Mouse (Mus musculus) liver, embryonic 15.5 days (tissue): ENCODE measurements around the gene Cnih3. TPM values are rescaled to one million over a fixed set of nuclear protein-coding genes. Genes with fewer than 3 reads are reported as not detected.

Experiments used
- ATAC-seq: fragments of 200-750 bp; cut with Nextera tagmentation; 2 replicates; pipeline ENCODE4 v1.8.0; 2017; ENCODE audit warnings: moderate number of reproducible peaks, mild to moderate bottlenecking, moderate library complexity; ENCODE audit not compliant: insufficient read depth
- H3K27ac ChIP-seq: fragments of 300-500 bp; sonication (generic); replicated peaks from 2 replicates; pipeline ENCODE4 v1.5.1; 2015; ENCODE audit warnings: mild to moderate bottlenecking, inconsistent platforms
- H3K27me3 ChIP-seq: fragments of 300-500 bp; sonication (generic); 2 replicates; pipeline ENCODE4 v1.6.1; 2015; ENCODE audit warnings: mild to moderate bottlenecking, inconsistent platforms
- H3K36me3 ChIP-seq: fragments of 300-500 bp; sonication (generic); replicated peaks from 2 replicates; pipeline ENCODE4 v1.6.1; 2015; ENCODE audit warnings: moderate library complexity, mild to moderate bottlenecking, inconsistent platforms
- H3K4me1 ChIP-seq: fragments of 300-500 bp; sonication (generic); replicated peaks from 2 replicates; pipeline ENCODE4 v1.6.1; 2015; ENCODE audit warnings: inconsistent platforms
- H3K4me2 ChIP-seq: fragments of 300-500 bp; sonication (generic); 2 replicates; pipeline ENCODE4 v1.6.1; 2015; ENCODE audit warnings: moderate library complexity, mild to moderate bottlenecking, inconsistent platforms
- H3K4me3 ChIP-seq: fragments of 300-500 bp; sonication (generic); replicated peaks from 2 replicates; pipeline ENCODE4 v1.5.1; 2015; ENCODE audit warnings: mild to moderate bottlenecking, inconsistent platforms
- H3K9ac ChIP-seq: fragments of 300-500 bp; sonication (generic); 2 replicates; pipeline ENCODE4 v1.6.1; 2015; ENCODE audit warnings: moderate library complexity, mild to moderate bottlenecking, inconsistent platforms
- H3K9me3 ChIP-seq: fragments of 300-500 bp; sonication (generic); replicated peaks from 2 replicates; pipeline ENCODE4 v1.6.1; 2016; ENCODE audit warnings: inconsistent platforms
- WGBS: fragments of 180-500 bp; shearing (Covaris S2); methylation state at CpG from one replicate; pipeline ENCODE4 v1.1.7; 2015; ENCODE audit warnings: mixed read lengths; ENCODE audit not compliant: insufficient replicate concordance; 5-methylcytosine and 5-hydroxymethylcytosine counted together
- polyA plus RNA-seq: library from polyadenylated mRNA; unstranded; fragments of >200 nt; fragmentation: Nextera tagmentation; extraction: Ambion mirVana; gene quantifications from 2 replicates; pipeline ENCODE4 v1.2.1, GENCODE M21; 2015

Gene Cnih3
- polyA plus RNA-seq, 1 experiment from 2014 or later: 0.03 TPM

GRCm38 (mm10) chr1:181424922-181425321 is 72.5 kb downstream of the Cnih3 start:
- Histone ChIP-seq H3K4me3 (no peak overlapping the region), H3K4me1 (no peaks in the 10 kb centered on the region), H3K36me3 (no peaks in the 10 kb centered on the region), H3K27ac (no peak overlapping the region), H3K4me2 (no peak overlapping the region), H3K27me3 (no peaks in the 10 kb centered on the region), H3K9ac (no peak overlapping the region), H3K9me3 (no peaks in the 10 kb centered on the region)
- WGBS: 63% methylated on average over 3 of the region's 3 CpGs
- no peak for ATAC-seq

DNA sequence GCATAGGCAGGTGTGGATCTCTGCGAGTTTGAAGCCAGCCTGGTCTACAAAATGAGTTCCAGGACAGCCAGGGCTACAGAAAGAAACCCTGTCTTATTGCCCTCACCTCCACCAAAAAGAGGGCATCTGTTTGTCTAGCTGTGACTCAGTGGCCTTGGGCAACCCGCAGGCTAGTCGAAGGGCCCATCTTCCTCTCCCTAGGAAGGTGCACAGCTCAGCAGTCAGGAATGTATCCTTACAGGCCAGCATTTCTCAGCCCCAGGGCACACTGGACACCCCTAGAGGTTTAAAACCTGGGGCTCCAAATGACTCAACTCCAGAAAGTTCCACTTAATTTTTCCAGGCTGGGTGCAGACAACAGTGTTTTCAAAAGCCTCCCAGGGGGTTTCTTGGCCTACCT is 73.0 kb downstream of the Cnih3 start:
- Histone ChIP-seq H3K4me1 (no peaks in the 10 kb centered on the region), H3K4me3 (no peak overlapping the region), H3K9me3 (no peaks in the 10 kb centered on the region), H3K4me2 (no peak overlapping the region), H3K27me3 (no peaks in the 10 kb centered on the region), H3K9ac (no peak overlapping the region), H3K36me3 (no peaks in the 10 kb centered on the region), H3K27ac (no peak overlapping the region)
- ATAC-seq: no peak
- WGBS: 56% methylated on average over 3 of the region's 3 CpGs

DNA sequence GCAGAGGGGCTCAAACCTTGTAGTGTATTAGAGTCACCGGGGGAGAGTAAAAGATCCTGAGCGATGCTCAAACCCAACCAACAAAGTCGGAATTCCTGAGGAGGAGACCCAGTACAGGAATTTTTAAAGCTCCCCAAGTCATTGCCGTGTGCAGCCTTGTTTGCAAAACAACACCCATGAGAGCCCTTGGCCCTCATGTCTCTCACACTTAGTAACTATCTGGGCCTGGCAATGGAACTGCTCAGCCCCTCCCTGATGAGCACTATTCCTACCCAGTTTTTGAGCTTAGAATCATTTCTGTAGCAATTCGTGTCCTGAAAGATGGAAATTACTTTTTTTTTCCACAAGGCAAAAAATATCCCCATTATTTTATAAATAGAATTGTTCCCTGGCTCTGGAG is 74.0 kb downstream of the Cnih3 start:
- Histone ChIP-seq H3K4me3 (no peak overlapping the region), H3K36me3 (no peaks in the 10 kb centered on the region), H3K9ac (no peak overlapping the region), H3K4me1 (no peaks in the 10 kb centered on the region), H3K9me3 (no peaks in the 10 kb centered on the region), H3K27ac (no peak overlapping the region), H3K27me3 (no peaks in the 10 kb centered on the region), H3K4me2 (no peak overlapping the region)
- WGBS: 63% methylated on average over 5 of the region's 5 CpGs
- ATAC-seq: no peak

DNA sequence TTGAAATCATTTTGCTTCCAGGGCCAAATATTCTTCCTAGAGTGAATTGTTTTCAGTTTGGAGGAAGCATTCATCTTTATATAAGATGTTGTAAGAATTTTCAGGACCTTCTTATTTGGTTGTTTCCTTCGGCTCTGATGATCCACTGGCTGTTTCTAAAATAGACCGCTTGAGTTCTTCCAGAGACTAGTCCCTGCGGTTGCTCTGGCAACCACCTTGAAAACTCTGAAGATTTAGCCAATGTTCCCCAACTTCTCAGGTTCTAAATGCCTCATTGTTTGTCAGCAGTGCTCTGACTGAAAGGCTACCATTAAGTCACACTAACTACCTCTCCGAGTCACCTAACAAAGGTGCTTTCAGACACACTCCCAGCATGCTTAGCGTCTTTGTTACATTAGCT is 80.8 kb downstream of the Cnih3 start:
- no peaks in the 10 kb centered on the region for H3K36me3 ChIP-seq
- no peaks in the 10 kb centered on the region for H3K9me3 ChIP-seq
- H3K9ac ChIP-seq: no peak overlapping the region
- H3K27me3 ChIP-seq: no peaks in the 10 kb centered on the region
- 71% methylated on average over 5 of the region's 5 CpGs for WGBS
- no peak overlapping the region for H3K4me2 ChIP-seq
- H3K4me1 ChIP-seq: no peaks in the 10 kb centered on the region
- ATAC-seq: no peak
- no peak overlapping the region for H3K27ac ChIP-seq
- no peak overlapping the region for H3K4me3 ChIP-seq

GRCm38 (mm10) chr1:181435414-181435813 is 83.0 kb downstream of the Cnih3 start:
- H3K4me2 ChIP-seq: no peak overlapping the region
- no peak overlapping the region for H3K27ac ChIP-seq
- no peaks in the 10 kb centered on the region for H3K36me3 ChIP-seq
- H3K4me1 ChIP-seq: no peaks in the 10 kb centered on the region
- H3K27me3 ChIP-seq: no peaks in the 10 kb centered on the region
- H3K9ac ChIP-seq: no peak overlapping the region
- H3K4me3 ChIP-seq: no peak overlapping the region
- 63% methylated on average over 5 of the region's 5 CpGs for WGBS
- H3K9me3 ChIP-seq: no peaks in the 10 kb centered on the region
- ATAC-seq: no peak

DNA sequence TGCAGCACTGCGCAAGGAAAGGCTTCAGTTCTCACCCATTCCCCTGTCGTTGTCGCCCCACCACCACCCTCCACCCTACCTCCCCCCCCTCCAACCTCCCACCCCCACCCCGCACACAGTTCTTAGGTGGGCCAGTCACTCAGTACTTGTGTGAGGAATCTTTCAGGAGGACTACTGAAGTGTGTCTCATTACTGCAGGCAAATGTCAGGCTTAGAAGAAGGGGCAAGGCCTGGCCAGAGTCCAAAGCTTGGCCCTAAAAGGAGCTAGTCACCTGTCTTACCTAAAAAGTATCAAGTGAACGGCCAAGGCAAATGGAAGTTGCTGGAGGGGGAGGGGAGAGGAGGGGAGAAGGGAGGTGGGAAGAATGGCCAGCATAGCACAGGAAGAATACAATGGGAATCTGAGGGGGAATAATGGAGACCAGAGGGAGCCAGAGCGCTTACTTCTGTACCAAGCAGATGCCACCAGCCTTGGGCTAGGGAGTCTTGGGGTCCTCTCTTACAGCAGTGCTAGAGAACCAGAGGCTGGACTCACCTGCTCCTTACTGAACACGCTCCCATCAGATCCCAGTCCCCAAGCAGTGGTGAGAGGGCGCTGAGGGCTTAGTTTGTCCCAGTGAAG is 88.7 kb downstream of the Cnih3 start:
- Histone ChIP-seq H3K4me3 (no peak overlapping the region), H3K9ac (no peak overlapping the region), H3K9me3 (no peaks in the 10 kb centered on the region), H3K4me1 (no peaks in the 10 kb centered on the region), H3K27me3 (no peaks in the 10 kb centered on the region), H3K27ac (no peak overlapping the region), H3K36me3 (no peaks in the 10 kb centered on the region), H3K4me2 (no peak overlapping the region)
- no peak for ATAC-seq
- 59% methylated on average over 8 of the region's 8 CpGs for WGBS

DNA sequence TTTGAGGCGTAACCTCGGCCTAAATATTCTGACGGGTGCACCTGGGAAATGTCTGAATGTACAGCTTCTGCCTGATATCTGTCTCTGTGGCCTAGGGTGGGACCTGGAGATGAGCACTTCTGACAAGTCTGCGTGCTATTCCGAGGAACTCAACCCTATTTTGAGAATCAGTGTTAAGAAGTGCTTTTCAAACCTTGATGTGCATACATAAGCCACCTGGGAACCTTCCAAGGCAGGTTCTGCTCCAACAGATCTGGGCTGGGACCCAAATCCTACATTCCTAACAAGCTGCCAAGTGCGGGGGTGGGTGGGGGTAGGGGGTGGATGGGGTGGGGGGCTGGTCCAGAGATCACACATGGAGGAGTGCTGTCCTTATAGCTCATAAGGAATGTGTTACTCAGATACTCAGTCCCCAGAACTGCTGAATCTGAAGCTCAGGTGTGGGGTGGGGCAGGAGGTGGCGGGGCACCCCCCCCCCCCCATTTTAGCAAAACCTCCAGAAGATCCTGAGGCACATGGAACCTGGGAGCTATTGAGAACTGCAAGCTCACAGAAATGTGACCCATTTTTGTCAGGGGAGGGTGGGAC is 89.3 kb downstream of the Cnih3 start:
- WGBS: 63% methylated on average over 7 of the region's 7 CpGs
- Histone ChIP-seq H3K9me3 (no peaks in the 10 kb centered on the region), H3K36me3 (no peaks in the 10 kb centered on the region), H3K4me2 (no peak overlapping the region), H3K4me3 (no peak overlapping the region), H3K27me3 (no peaks in the 10 kb centered on the region), H3K27ac (no peak overlapping the region), H3K9ac (no peak overlapping the region), H3K4me1 (no peaks in the 10 kb centered on the region)
- ATAC-seq: no peak

DNA sequence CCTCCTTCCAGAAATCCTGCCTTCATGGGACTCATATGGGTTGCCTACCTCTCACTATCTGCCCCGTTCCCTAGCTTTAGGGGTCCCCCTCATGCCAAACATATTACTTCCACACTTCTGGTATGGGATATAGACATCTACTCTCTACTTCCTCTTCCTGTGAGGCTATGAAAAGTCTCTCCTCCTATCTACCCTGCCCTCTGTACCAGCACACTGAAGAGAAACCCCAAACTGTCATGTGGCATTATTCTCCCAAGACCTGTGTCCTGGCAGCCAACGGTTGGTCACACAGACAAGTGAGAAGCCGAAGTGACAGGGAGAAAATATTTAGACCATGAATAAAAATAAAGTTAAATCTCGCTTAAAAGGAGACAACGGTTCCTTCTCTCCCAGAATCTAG is 92.6 kb downstream of the Cnih3 start:
- WGBS: 44% methylated on average over 5 of the region's 5 CpGs
- Histone ChIP-seq H3K4me1 (no peaks in the 10 kb centered on the region), H3K9ac (no peak overlapping the region), H3K4me3 (no peak overlapping the region), H3K36me3 (no peaks in the 10 kb centered on the region), H3K27ac (no peak overlapping the region), H3K27me3 (no peaks in the 10 kb centered on the region), H3K9me3 (no peaks in the 10 kb centered on the region), H3K4me2 (no peak overlapping the region)
- no peak for ATAC-seq

DNA sequence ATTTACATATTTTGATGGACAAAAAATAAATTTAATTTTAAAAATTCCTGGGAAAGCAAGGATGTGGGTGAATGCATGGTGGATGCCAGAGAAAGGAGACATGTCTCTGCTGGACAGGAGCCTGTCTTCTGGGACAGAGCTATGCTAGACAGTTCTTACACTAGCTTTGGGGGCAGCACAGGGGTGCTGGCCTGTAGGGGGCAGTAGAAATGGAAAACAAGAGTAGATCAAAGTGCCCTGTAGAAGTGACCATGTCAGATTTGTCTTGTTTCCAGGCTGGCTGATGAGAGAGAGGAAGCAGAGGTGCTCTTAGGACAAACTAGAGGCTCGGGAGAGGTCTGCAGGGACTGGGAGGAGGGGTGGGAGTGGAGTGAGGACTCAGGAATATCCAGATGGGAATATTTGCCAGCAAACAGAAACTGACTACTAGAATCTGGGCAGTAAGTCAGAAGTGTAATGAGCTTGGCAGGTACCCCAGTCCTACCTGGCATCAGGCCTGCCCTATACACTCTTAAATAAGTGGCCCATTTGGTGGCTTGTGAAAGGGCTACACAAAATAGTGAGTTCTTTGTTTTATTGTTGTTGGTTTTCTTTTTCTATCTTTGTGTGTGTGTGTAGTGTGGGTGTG is 93.3 kb downstream of the Cnih3 start:
- no peak overlapping the region for H3K9ac ChIP-seq
- 25% methylated on average over 1 of the region's 1 CpGs for WGBS

DNA sequence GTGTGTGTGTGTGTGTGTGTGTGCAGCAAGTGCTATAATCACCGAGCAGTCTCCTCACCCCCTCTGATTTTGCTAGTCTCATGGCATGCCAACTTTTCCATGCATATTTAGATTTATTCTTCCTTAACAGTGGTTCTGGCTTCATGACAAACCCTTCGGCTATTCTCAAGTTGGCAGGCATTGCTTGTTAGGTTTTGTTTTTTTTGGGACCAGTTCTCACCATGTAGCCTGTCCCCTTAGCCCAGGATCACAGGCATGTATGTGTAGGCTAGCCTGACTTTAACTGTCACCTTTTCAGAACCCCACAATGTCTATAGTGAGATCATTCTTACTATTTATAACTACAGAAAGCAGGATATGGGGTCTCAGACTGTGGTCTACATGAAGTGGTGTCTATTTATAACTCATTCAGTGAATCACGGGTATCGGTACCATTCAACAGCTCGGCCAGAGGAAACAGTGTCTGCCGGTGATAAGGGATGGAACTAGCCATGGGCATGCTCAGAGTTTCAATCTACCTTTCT is 94.2 kb downstream of the Cnih3 start:
- H3K9me3 ChIP-seq: no peaks in the 10 kb centered on the region
- H3K27ac ChIP-seq: no peak overlapping the region
- H3K36me3 ChIP-seq: no peaks in the 10 kb centered on the region
- no peak overlapping the region for H3K4me2 ChIP-seq
- no peaks in the 10 kb centered on the region for H3K27me3 ChIP-seq
- no peak overlapping the region for H3K9ac ChIP-seq
- no peak overlapping the region for H3K4me3 ChIP-seq
- ATAC-seq: no peak
- H3K4me1 ChIP-seq: no peaks in the 10 kb centered on the region
- WGBS: 17% methylated on average over 6 of the region's 6 CpGs

More for the DNA sequence above, 93.3 kb downstream of the Cnih3 start:
- no peak for ATAC-seq
- Histone ChIP-seq H3K4me2 (no peak overlapping the region), H3K9me3 (no peaks in the 10 kb centered on the region), H3K4me3 (no peak overlapping the region), H3K4me1 (no peaks in the 10 kb centered on the region), H3K36me3 (no peaks in the 10 kb centered on the region), H3K27me3 (no peaks in the 10 kb centered on the region), H3K27ac (no peak overlapping the region)

- H3K4me1 ChIP-seq: no peaks in the 10 kb centered on the region
Observed at GRCm38 (mm10) chr1:181447576-181447975, 95.1 kb downstream of the Cnih3 start.

More at GRCm38 (mm10) chr1:181447576-181447975, 95.1 kb downstream of the Cnih3 start:
- ATAC-seq: no peak
- no peaks in the 10 kb centered on the region for H3K36me3 ChIP-seq
- WGBS: 63% methylated on average over 4 of the region's 4 CpGs
- no peak overlapping the region for H3K4me3 ChIP-seq
- no peaks in the 10 kb centered on the region for H3K9me3 ChIP-seq
- H3K27ac ChIP-seq: no peak overlapping the region
- H3K4me2 ChIP-seq: no peak overlapping the region
- no peaks in the 10 kb centered on the region for H3K27me3 ChIP-seq
- H3K9ac ChIP-seq: no peak overlapping the region
